Mouse (Mus musculus) layer of hippocampus, adult 11-12 months (tissue): ENCODE measurements at regions not wholly inside any gene's neighbourhood (a gene's known extent, or its start where the extent isn't known, plus 50 kb on each side); places are given as distances from the start of the nearest gene placed in this dataset.

Source experiments
- DNase-seq: peaks from one replicate; pipeline ENCODE4 v3.0.0; 2022; ENCODE audit warnings: low spot score

GRCm38 (mm10) chr1:60627786-60628453 lies 61.0 kb upstream of the Raph1 start:
- DNase-seq = no peak

GRCm38 (mm10) chr1:60627367-60627766 lies 60.5 kb upstream of the Raph1 start:
- no peak for DNase-seq

- DNase-seq = peak; percentile 25
Measured at GRCm38 (mm10) chr1:60625698-60626486, 59.0 kb upstream of the Raph1 start.

- no peak for DNase-seq
Measured at GRCm38 (mm10) chr1:60624231-60624630, 57.3 kb upstream of the Raph1 start.

- no peak for DNase-seq
Measured at GRCm38 (mm10) chr1:60623440-60624016, 56.6 kb upstream of the Raph1 start.

- DNase-seq = no peak
Measured at GRCm38 (mm10) chr1:60621770-60622169, 54.9 kb upstream of the Raph1 start.

GRCm38 (mm10) chr1:60621064-60621726 lies 54.3 kb upstream of the Raph1 start:
- DNase-seq = no peak

- DNase-seq = no peak
Measured at GRCm38 (mm10) chr1:60618389-60618788, 51.5 kb upstream of the Raph1 start.

- no peak for DNase-seq
Measured at GRCm38 (mm10) chr1:60616916-60617315, 50.0 kb upstream of the Raph1 start.
